Mouse (Mus musculus): ENCODE measurements around the gene Clstn1.

Clstn1 gene

DNA sequence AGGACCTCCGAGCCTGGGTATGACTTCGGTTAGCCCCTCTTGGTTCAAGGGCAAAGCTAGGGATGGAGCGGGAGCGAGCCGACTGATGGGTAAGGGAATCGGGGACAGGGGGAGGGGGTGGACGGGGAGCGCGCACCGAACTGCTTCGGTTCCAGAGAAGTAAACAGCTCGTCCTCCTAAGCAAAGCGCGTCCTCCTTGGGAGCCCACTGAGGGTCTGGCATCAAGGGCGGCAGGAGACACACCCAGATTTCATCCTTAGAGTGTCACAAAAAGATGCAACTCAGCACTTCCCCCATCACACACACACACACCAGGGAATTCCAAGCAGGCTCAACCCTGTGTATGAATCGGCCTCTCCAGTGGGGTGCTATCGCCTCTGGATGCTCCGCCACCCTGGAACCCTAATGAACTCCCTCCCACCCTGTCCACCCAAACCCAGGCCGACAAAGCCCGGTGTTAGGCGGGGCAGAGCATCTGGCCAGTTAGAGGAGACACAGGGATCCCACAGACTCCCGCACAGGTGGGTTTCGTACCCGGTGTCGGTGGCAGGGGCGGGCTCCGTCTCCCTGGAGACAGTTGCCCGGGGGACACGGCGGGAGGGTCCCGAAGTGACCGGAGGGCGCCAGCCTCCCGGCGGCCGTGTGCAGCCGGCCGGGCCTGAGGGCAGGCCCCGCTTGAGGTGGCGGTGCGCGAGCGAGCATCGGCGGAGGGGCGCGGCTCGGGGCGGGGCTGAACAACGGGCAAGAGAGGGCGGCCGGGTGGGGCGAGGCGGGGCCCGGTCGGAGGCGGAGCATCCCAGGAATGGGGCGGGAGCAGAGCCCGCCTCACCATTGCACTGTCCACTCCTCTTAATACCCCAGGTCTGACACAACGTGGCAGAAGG, 89.4 kb downstream of the Clstn1 start:
- no peak for DNase-seq (ENCODE audit: low spot score in 2 of 2)

DNA sequence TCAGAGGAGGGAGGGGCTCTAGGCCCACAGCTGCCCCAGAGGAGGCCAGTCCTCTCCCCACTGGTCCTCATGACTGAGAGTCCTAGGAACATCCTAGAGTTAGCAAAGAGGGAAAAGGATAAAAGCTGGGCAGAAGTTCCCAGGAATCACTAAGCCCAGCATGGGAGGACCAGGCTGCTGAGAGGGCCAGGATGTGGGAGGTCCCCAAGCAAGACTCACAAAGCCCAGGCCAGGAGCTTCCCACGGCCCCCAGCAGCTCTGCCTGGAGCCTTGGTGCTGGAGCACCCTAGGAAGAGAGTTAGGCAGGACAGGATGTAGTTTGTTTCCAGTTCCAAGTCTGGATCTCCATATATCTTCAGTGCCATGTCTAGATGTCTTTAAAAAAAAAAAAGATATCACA, 91.7 kb downstream of the Clstn1 start:
- DNase-seq (ENCODE audit: low spot score in 2 of 2), result no peak

DNA sequence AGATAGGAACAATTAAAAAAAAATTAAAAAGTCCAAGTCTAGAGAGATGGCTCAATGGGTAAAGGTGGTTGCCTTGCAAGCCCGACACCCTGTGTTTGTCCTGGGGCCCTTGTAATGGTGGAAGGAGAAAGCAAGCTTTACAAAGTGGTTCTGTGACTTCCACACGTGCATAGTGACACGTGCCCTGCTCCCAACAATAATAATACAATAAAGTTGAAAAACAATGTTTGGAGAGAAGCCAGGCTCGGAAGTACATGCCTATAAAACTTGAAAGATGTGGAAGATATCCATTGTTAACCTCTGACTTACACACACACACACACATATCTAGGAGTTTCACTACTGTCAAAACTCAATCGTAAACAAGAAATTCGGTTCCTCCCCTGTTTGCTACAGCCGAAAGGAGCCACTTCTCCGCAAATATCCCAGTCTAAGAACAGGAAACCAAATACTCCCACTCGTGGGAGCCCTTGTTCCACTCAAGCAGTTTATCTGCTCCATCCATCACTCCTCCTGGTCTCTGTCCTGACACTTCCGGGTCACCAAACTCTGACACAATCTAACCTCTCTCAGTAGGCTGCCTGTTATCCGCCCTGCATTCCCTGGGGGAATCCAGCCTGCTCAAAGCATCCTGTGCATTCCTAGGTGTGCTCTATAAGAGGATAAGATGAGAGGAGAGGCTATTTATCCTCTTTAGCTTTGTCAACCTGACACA, 92.9 kb downstream of the Clstn1 start:
- no peak for DNase-seq (ENCODE audit: low spot score in 2 of 2)

DNA sequence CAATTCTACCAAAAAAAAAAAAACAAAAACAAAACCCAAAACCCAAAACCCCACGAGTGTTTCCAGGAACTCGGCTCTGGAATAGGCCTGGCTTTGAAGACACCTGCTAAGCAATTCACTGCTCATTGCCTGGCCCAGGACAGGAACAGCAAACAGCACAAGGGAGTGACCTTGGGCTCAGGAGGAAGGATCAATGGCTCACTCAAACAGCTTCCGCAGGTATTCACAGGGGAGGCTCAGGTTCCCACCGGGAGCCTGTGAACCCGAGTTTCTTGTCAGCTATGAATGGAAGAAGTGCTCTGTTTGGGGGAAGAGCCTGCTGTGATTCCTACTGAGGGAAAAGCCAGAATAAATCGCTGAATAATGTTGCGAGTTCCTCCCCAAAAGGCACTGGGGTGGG, 97.6 kb downstream of the Clstn1 start:
- DNase-seq (ENCODE audit: low spot score in 2 of 2), result no peak

DNA sequence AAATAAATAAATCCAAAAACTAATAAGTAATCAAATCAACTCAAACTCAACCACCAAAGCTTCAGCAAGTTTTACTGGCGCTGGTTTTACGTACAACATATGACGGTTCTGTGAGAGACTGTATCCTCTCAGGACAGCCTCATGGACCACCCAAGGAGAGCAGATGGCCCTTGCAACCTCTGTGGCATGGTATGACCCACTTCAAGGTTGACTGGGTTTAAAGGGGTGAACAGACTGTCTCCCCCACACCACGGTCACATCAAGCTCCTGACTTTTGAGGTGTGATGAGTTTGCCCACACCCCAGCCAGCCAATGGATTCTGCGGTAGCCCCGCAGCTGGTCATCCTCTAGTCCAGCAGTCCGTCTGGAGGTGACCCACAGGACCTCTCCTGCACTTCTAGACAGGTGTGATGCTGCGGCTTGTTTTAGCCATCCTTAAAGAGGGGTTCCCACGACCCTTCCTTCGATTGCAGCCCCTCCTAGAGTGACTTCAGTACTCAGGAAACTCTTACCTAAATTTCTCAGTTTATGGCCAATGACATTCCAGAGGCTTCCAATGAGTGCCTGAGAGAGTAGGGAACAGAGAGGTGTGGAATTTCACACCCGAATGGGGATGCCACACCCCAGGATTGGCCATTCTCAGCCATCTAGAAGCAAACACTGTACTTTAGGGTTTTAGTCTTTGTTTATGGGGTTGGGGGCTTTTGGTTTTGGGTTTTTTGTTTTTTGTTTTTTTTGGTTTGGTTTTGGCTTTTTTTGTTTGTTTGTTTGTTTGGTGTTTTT, 98.8 kb downstream of the Clstn1 start:
- DNase-seq (ENCODE audit: low spot score in 2 of 2), result no peak

DNA sequence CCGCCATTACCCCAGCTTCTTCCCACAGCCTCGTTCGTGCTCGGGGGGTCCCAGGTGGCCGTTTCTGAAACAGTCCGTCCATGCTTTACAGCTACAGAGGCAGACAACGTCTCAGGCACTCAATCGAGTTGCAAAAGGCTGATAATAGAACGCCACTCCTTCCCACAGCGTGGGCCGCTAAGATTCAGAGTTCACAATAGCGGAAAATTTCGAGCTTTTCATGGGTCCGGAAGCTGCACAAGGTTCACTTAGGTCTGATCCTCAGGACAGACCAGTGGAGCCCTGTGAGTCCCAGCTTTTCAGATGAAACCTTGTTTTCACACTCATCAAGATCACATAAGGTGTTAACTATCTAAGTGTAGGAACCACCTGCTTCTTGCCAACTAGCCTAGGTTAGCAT, 102.6 kb downstream of the Clstn1 start:
- no peak for DNase-seq (ENCODE audit: low spot score in 2 of 2)

DNA sequence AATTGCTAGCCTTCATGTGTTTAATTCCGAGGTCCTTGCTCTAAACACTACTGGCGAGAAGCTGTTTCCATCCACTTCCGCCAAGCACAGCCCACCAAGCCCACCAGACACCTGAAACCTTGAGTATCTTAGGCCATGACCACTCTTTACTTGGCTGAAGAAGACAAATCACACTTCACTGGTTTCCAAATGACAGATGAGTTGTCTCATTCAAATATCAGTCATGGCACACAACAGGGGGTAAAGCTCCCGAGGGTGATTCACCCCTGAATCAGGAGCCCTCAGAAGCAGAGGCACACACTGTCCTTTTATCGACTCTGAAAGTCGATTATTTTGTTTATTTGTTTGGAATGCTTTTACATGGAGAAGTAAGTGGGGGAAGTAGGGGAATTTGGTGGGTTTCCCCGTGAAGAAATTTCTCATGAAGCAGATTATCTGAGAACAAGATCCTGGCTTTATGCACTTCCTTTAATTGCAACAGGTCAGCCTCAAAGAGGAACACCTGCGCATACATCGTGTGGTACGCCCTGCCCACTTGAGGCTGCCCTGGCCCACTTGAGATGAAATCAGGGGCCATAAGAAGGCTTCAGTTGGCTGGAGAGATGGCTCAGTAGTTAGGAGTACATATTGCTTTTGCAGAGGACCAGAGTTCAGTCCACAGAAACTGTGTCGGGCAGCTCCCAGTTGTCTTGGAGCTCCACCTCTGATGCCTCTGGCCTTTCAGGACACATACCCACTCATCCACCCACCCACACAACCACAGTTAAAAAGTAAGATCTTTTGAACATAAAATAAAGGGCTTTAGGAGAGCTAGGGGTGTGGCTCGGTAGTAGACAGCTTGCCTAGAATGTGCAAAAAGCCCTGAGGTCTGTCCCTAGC, 103.8 kb downstream of the Clstn1 start:
- no peak for DNase-seq (ENCODE audit: low spot score in 2 of 2)

DNA sequence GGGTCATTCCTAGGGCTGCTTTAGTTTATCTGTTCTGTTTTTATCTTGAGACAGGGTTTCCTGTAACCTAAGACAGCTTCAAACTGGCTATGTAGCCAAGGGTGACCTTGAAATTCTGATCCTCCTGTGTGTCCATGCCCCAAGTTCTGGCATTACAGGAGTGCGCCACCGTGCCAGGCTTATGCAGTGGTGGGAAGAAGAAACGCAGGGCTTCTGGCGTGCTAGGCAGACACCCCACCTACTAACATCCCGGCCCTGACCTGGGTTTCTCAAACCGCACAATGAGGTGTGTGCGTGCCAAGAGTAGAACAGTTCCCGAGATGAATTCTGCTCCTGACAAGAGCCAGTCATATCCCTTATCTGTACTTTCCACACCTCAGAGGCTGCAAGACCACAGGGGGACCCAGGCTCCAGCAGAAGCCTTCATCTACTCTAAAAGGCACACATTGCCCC, 104.6 kb downstream of the Clstn1 start:
- no peak for DNase-seq (ENCODE audit: low spot score in 2 of 2)

DNA sequence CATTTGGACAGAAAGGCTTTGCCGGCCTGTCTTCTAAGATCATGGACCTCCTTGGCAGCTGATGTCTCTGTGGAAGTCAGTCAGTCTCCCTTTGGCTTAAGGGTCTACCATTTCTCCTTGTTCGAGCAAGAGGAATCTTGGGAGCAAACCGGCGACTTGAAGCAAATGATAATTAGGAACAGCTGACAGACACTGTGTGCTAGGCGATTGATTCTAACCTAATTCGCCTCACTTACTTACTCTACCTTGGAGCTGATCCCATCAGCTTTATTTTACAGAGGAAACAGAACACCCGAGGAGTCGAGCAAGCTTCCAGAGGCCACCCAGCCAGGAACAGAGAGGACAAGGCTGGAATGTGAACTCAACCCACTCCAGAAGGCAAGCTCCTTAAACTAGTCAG, 105.1 kb downstream of the Clstn1 start:
- DNase-seq (ENCODE audit: low spot score in 2 of 2), result no peak

DNA sequence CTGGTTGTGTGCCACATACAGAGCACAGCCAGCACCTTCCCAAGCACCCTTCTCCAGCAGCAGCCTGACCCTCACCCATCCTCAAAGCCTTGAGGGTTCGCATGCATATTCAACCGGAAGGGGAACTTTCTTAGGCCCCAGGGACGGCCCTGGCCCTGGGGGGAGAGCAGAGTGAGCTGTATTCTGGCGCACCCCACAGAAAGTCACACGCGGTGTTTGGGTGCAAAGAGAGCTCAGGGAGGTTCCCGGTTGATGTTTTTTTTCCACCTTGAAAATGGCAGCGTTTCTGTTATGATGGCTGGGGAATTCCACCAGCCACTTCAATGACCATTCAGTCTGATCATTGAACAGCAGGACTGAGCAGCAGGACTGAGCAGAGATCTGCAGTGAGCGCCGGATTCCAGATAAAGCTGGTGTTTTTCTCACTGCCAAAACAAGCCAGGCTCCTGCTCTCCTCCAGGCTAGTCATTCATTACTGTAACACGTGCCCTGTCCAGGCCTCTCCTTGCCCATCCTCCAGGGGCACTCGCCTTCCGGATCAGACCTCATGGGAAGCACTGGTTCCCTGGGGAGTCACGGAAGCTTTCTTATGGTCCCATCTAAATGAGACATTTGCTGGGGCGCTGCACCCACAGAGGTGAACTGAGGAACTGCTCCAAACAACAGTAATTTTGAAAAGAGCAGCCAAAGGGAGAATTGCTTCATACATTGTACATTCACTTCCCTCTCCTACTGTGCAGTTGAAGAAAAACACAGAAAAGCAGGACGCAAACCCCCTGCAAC, 110.1 kb downstream of the Clstn1 start:
- DNase-seq (ENCODE audit: low spot score in 2 of 2), result peak in 1 of 2 experiments; percentile 30

DNA sequence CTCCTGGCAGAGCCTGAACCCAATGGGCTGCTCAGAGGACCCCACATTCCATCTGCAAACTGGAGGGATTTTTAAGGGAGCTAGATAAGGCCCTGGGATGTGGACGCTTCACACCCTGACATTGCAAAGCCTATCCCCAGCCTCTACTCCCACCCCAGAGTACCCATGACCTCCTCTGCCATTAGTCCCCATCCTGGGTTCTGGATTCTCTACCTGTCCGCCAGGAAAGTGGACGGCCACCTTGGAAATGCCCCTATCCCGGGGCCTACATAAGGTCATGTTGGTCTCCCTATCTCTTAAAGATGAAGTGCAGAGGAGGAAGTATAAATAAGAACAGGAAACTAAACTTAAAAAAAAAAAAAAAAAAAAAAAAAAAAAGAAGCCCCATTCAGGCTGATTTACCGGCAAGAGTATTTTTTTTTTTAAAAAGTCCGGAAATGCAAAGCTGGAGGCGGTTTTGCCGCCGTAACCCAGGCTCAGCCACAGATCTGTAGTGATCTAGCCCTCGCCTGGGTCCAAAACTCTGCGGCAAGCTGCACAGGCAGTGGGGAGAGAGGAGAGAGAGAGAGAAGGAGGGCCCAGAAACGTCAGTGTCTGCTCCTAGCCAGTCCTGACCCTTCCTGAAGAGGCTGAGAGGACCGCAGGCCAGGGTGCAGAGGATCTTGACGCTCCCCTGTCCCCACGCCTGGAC, 111.4 kb downstream of the Clstn1 start:
- peak; percentile 65 for DNase-seq (ENCODE audit: low spot score in 2 of 2)

DNA sequence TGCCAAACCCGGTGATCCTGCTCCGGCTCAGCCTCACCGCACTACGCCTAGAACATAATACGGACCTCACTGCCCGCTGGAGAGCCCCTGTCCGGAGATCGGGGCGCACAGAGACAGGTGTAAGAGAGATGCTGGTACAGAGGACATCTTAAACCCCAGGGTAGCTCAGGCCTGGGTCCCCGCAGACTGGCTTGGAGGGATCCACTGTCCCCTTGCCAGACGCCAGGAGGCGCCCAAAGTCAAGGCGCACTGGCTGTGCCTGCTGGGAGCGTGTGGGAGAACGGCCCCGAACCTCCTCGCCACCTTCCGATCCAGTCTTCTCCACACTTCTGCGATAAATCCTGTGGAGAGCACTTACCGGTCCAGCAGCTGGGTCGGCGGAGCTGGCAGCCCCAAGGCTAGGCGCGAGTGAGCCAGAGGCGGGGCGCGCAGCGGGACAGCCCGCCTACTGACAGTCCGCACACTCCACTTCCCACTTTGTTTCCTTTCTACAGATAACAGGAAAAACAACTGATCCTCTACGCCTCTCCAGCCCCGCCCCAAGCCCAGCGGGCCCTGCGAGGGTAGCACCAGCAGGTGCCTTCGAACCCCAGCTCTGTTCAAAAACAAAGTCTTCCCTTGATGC, 112.0 kb downstream of the Clstn1 start:
- DNase-seq (ENCODE audit: low spot score in 2 of 2), result peak; percentile 66 to 72

All from thymus, postnatal 10 days (tissue).